Mouse (Mus musculus) heart, adult 11 months (tissue): ENCODE data around the gene Sall2.

Experiments
- DNase-seq: peaks from one replicate; pipeline ENCODE4 v3.0.0; 2022

The Sall2 gene

GRCm38 (mm10) chr14:52295558-52296264 is 32.9 kb downstream of the Sall2 start:
- DNase-seq = peak; percentile 69

GRCm38 (mm10) chr14:52284191-52284590 is 44.4 kb downstream of the Sall2 start:
- DNase-seq = peak; percentile 31

- peak; percentile 4 for DNase-seq
These were observed 44.9 kb downstream of the Sall2 start for GRCm38 (mm10) chr14:52283629-52284028.

- no peak for DNase-seq
These were observed 48.8 kb downstream of the Sall2 start for GRCm38 (mm10) chr14:52279747-52280120.

- DNase-seq = peak; percentile 100
These were observed 49.4 kb downstream of the Sall2 start, which contains the start of the genes Tox4 and Rab2b for GRCm38 (mm10) chr14:52278932-52279746. TSS of gene Tox4 (plus strand) at chr14:52279146. TSS of gene Rab2b (minus strand) at chr14:52279545.

GRCm38 (mm10) chr14:52277210-52277609 is 51.4 kb downstream of the Sall2 start:
- no peak for DNase-seq

- DNase-seq = no peak
These were observed 55.8 kb downstream of the Sall2 start for GRCm38 (mm10) chr14:52272781-52273180.
